Mouse (Mus musculus) adrenal gland, postnatal 36 days (tissue): ENCODE results near the gene Baz1a. TPM values are rescaled to one million over a fixed set of nuclear protein-coding genes. Genes with fewer than 3 reads are reported as not detected.
"Not testable (repeated sequence)": the region's sequence is repeated elsewhere in the genome, so short reads cannot be mapped to it uniquely, and the experiment has no call there.

Experiments
- DNase-seq, 2 experiments: peaks; one replicate each; pipeline ENCODE4 v3.0.0; 2021; ENCODE audit warnings: mixed read lengths in 1 of 2
- total RNA-seq, 2 experiments: library from RNA; stranded (reverse); gene quantifications; 2 replicates each; pipeline ENCODE4 v1.2.3; 2021

Gene Baz1a
- total RNA-seq, 2 experiments from 2014 or later = 19.7 to 35.8 TPM

GRCm38 (mm10) chr12:55007361-55008008 is 6.7 kb downstream of the Baz1a start:
- no peak for DNase-seq

- DNase-seq = no peak
These were observed 8.1 kb downstream of the Baz1a start for GRCm38 (mm10) chr12:55006071-55006470.

- DNase-seq = no peak
These were observed 9.8 kb downstream of the Baz1a start for GRCm38 (mm10) chr12:55004396-55004795.

- DNase-seq = no peak
These were observed 10.3 kb downstream of the Baz1a start for GRCm38 (mm10) chr12:55003843-55004242.

- DNase-seq = not testable (repeated sequence)
These were observed 11.6 kb downstream of the Baz1a start for GRCm38 (mm10) chr12:55002532-55002931.

- DNase-seq = peak; percentile 19 to 33
These were observed 15.0 kb downstream of the Baz1a start for GRCm38 (mm10) chr12:54999016-54999690.

- no peak for DNase-seq
These were observed 15.7 kb downstream of the Baz1a start for GRCm38 (mm10) chr12:54998411-54998810.

- no peak for DNase-seq
These were observed 17.1 kb downstream of the Baz1a start for GRCm38 (mm10) chr12:54996979-54997474.

GRCm38 (mm10) chr12:54995965-54996364 is 18.2 kb downstream of the Baz1a start:
- DNase-seq = no peak

- DNase-seq = no peak
These were observed 19.7 kb downstream of the Baz1a start for GRCm38 (mm10) chr12:54994418-54994817.

GRCm38 (mm10) chr12:54994068-54994386 is 20.1 kb downstream of the Baz1a start:
- DNase-seq = no peak

- no peak for DNase-seq
These were observed 20.7 kb downstream of the Baz1a start for GRCm38 (mm10) chr12:54993246-54994067.

GRCm38 (mm10) chr12:54992814-54993213 is 21.3 kb downstream of the Baz1a start:
- peak; percentile 7 to 33 for DNase-seq

GRCm38 (mm10) chr12:54988323-54988850 is 25.8 kb downstream of the Baz1a start:
- no peak for DNase-seq

- DNase-seq = no peak
These were observed 27.0 kb downstream of the Baz1a start for GRCm38 (mm10) chr12:54987156-54987555.

GRCm38 (mm10) chr12:54986052-54986717 is 28.0 kb downstream of the Baz1a start, which contains the start of gene Gm20403:
Gm20403 (minus strand) TSS chr12:54986529.
- peak; percentile 84 for DNase-seq

GRCm38 (mm10) chr12:54985257-54986051 is 28.7 kb downstream of the Baz1a start:
- DNase-seq = peak; percentile 56 to 74

- peak; percentile 87 to 88 for DNase-seq
These were observed 29.4 kb downstream of the Baz1a start for GRCm38 (mm10) chr12:54984701-54985256.

- no peak for DNase-seq
These were observed 31.0 kb downstream of the Baz1a start for GRCm38 (mm10) chr12:54982935-54983715.

GRCm38 (mm10) chr12:54981962-54982361 is 32.2 kb downstream of the Baz1a start:
- no peak for DNase-seq
